14 mouse cellular contexts compared by ENCODE assay signal in the genomic region with DNA sequence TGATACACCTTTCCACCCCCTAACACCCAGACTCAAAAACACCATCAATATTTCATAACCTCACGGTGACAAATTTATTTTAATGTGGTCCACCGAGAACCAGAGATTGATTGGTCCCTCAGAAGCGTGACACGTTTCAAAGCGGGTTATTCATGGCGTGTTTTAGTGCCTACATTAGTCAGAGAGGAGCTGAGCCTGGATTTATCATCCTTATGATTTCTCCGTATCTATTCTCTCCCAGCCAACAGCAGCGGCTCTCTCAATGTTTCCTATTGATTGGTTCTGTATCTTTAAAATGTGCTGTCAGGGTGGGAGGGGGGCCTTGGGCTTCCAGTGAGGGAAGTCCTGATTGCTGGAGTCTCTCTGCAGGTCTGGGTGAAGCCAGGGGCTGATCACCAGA.
"Had no signal": no experiment of that assay in that cellular context is flagged by ENCODE, and none has a peak within 500 bp of the region (broad histone marks: within the 10 kb centered on the region; RNA-seq: fewer than 3 reads in every experiment).

No protein-coding gene starts in this region.

- H3K4me3 ChIP-seq: layer of hippocampus, adult 2 months; limb, embryonic 10.5 days; liver, embryonic 15.5 days had no signal

- DNase-seq: kidney, adult 18-20 months; kidney, postnatal 10 days; kidney, postnatal 4 days; lung, adult 2 months; lung, postnatal 36 days; right cerebral cortex, postnatal 4 days; spleen, adult 18-20 months; thymus, adult 2 months; thymus, postnatal 36 days had no signal

- H3K9me3 ChIP-seq: limb, embryonic 10.5 days; liver, embryonic 15.5 days had no signal

- H3K27ac ChIP-seq: layer of hippocampus, adult 2 months; limb, embryonic 10.5 days; liver, embryonic 15.5 days had no signal

- H3K4me2 ChIP-seq: liver, embryonic 11.5 days; liver, embryonic 15.5 days had no signal

- H3K27me3 ChIP-seq: liver, embryonic 15.5 days had no signal

- H3K9ac ChIP-seq: liver, embryonic 15.5 days had no signal

- H3K4me1 ChIP-seq: limb, embryonic 10.5 days; liver, embryonic 15.5 days had no signal

- H3K36me3 ChIP-seq: limb, embryonic 10.5 days; liver, embryonic 15.5 days had no signal

- ATAC-seq: lung, postnatal 0 days had no signal
